Mouse (Mus musculus) CD4-positive helper T cell, adult 2 months (primary cell): ENCODE data around the gene Rbbp4.

Experiments used
- DNase-seq: peaks from one replicate; pipeline ENCODE4 v3.0.0-alpha.2; 2012; ENCODE audit warnings: low read depth, missing footprints, low spot score

The Rbbp4 gene

DNA sequence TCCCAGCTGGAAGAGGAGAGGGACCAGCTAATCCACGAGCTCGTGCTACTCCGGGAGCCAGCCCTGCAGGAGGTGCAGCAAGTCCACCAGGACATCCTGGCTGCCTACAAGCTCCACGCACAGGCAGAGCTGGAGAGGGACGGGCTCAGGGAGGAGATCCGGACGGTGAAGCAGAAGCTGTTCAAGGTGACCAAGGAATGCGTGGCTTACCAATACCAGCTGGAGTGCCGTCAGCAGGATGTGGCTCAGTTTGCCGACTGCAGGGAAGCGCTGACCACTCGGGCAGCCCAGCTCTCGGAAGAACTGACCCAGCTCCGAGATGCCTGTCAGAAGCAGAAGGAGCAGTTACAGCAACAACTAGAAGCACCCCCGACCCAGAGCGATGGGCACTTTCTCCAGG is 41.5 kb downstream of the Rbbp4 start:
- no peak for DNase-seq

DNA sequence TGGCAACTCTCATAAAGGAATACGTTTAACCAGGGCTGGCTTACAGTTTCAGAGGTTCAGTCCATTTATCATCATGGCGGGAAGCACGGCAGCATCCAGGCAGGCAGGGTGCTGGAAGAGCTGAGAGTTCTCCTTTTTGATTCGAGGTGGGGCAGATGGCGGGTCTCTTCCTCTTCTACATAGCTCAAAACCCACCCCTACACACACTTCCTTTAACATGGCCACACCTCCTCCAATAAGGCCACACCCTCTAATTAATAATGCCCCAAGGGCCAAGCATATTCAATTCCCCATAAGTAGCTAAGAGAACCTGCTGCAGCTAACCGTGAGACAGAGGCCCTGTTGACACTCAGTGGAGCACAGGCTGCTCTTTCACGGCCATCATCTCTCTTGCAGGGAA is 42.3 kb downstream of the Rbbp4 start:
- no peak for DNase-seq

DNA sequence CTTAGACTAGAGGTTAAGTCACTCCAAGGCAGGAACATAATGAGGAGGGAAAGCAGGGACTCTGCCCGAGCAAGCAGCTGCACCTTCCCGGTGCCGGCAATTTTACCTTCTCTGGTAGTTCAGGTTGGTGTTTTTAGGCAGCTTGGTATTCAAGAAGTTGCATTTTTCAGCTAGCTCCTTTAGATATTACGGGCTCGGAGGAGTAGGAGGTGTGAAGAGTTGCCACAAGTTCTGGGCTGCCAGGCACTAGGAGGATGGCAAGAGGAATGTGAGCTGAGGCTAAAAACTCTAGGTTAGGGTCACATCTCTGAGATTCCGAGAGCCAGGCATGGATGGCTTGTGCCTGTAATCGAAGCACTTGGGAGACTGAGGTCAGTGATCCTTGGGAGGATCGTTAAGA is 45.5 kb downstream of the Rbbp4 start:
- DNase-seq = no peak

DNA sequence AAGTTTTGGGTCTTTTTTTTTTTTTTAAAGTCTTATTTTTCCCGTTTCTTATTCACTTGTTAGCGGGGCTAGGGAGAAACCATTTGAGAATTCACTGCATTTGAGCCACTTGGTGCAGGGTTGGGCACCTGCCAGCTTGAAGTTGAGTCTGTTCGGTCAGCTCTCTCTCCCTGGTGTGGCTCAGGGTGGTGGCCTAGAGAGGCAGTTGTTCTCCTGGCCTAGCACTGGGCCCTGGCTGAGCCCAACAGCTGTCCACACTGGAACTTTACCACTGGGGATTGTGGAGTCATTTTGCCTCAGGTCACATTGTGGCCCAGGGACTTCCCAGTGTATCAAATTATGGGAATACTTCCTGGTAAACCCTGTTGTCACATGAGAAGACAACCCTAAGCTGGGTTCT is 47.1 kb downstream of the Rbbp4 start:
- DNase-seq = no peak

DNA sequence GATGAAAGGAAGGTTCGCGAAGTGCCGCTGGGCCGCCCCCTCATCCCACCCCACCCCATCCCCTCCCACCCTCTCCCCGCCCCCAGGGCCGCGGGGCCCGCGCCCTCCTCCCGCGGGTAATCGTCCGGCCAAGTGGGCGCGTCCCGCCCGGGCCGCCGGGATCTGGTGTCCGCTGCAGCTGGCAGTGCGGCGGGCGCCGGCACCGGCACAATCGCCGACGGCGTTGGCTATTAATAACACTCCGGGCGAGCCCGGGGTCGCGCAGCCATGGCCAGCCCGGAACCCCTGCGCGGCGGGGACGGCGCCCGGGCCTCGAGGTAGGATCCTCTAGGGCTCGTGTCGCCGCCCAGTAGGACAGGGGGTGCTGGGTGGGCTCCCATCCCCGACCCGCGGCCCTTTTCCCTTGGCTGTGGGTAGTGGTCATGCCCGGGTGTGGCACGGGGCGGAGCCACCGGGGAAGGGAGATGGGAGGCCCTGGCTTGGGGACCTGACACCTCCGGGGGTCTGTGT is 47.6 kb downstream of the Rbbp4 start, which contains the start of gene Sync:
TSS of gene Sync (plus strand) at position 146 of the 510 bp plus-strand sequence.
- no peak for DNase-seq

DNA sequence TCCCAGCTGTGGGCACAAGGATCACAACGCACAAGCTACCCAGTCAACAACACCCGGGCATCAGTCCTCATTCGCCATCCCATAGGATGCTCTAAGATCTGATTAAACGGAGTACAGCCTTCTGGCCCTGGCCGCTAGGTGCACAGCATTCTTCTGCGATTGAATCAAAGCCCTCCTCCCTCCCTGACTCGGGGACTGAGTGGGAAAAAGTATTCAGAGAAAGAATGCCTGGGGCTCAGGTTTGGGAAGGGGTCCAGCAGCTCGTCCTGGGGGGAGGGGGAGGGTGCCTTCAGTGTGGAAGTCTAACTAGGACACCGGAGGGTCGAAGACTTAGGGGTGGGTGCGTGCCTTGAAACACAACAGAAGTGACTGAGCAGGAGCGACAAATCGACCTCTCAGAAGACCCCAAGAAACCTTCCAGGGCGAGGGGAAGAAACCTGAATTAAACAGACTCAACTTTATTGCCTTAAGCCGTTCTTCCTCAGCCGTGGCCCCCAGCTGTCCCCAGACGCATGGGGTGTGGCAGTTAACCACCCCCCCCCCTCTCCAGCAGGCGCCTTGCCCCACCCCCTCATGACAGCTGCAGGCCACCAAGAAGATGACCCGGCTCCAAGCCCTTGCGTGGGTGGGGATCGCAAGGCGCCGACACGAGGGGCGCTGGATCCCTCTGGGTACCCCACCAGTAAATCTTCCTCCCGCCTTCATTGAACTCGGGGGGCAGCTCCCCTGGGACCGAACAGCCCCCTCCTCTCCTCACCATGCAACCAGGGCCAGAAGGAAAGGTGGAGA is 48.3 kb downstream of the Rbbp4 start:
- DNase-seq = no peak

DNA sequence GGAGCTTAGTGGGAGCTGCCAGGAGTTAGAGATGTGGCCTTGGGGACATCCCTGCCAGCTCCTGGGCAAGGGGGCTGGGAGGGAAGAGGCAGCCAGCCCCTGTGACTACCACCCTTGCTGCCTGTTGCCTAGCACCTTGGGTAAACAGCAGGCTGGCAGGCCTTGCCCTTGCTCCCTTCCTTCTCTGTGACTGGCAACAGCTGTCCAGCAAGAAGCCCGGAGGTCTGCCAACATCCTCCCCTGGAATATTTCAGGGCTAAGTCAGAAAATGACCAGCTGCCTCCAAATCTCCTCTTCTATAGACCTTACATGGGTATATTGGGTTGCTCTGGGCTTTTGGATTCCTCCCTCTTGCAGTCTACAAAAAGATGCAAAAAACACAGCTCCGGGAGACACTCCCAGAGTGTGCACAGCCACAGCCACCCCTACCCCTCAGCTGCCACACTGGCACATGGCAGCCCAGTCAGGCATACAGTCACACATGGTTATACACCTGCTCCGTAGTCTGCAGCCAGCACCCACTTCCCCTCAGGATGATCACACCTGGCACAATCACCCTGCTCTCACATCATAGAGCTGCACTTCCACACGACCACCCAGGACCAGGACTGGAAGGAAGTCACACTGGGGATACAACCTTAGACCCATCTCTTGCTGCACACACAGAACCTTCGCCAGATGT is 49.0 kb downstream of the Rbbp4 start:
- no peak for DNase-seq

DNA sequence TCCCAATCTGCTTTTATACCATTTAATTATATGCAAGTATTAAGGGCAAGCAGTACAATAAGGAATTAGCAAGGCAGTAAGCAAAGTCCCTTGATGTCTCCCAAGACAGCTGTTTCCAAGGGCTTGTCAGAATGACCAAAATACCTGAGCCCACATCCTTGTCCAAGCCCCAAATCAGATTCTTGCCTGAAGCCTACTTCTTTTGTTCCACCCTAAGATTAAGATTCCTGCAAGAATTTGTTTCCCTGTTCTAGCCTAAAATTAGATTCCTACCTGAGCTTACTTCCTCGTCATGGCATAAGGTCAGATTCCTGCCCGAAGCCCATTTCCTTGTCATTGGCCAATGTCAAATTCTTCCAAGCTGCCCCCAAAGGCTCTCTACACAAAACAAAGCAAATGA is 50.5 kb downstream of the Rbbp4 start:
- no peak for DNase-seq

DNA sequence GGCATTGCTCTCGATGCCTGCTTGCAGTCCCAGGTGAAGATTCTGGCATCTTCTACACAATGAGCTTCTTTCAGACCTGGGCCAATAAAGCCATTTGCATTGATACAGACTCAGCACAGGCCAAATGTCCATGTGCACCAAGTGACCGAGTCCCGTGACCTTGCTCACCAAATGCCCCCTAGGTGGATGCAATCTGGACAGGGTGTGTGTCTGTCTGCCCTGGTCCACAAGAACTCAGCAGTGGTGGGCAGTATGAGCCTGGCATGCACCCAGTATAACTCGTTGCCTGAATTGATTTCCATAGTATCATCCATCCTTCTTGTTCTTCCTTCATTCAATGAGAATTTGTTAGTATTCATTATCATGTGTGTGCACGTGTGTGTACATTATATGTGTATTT is 51.9 kb downstream of the Rbbp4 start:
- DNase-seq = no peak

DNA sequence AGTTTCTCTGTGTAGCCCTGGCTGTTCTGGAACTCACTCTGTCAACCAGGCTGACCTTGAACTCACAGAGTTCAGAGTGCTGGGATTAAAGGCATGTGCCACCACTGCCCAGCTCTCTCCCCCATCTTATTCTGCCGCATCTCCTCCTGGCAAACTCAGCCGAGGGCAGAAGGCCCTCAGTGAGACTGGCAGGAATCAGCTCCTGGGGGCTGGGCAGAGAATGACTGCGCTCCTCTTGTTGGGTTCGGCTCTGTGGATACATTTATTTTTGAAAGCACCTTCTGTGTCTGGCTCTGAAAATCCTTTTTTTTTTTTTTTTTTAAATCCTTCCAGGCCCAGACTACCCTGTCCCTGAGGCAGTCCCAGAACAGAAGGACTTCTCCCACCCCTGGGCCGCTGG is 52.4 kb downstream of the Rbbp4 start:
- no peak for DNase-seq

DNA sequence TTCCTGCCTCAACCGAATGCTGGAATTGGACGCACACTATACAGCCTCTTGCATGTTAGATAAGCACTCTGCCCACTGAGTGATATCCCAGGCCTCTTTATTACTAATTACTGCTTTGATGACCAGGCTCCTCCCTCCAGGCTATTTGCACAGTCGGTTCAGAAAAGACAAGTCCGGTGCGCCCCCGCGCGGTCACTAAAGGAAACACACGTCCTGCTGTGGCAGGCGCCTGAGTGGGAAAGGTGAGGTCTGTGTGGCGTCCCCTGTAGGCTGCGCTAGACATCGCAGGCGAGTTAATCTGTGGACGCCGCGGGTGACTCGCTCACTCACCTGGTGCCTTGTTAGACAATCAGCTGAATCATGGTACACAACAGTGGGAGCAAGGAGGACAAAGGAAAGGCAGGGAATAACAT is 58.7 kb downstream of the Rbbp4 start:
- peak; percentile 90 for DNase-seq

DNA sequence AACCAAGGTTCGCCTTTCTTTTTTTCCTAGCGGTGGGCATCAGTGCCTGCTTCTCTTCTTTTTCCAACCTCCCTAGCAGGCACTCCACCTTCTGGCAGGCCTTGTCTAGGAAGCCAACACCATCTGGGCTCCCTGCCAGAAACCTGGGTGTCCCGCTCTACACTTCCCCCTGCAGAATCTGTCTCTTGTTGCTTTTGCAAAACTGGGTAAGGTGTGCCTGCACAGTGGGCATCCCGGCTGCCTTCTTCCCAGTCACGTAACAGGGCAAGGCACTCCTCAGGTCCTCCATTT is 62.5 kb downstream of the Rbbp4 start:
- peak; percentile 34 for DNase-seq

DNA sequence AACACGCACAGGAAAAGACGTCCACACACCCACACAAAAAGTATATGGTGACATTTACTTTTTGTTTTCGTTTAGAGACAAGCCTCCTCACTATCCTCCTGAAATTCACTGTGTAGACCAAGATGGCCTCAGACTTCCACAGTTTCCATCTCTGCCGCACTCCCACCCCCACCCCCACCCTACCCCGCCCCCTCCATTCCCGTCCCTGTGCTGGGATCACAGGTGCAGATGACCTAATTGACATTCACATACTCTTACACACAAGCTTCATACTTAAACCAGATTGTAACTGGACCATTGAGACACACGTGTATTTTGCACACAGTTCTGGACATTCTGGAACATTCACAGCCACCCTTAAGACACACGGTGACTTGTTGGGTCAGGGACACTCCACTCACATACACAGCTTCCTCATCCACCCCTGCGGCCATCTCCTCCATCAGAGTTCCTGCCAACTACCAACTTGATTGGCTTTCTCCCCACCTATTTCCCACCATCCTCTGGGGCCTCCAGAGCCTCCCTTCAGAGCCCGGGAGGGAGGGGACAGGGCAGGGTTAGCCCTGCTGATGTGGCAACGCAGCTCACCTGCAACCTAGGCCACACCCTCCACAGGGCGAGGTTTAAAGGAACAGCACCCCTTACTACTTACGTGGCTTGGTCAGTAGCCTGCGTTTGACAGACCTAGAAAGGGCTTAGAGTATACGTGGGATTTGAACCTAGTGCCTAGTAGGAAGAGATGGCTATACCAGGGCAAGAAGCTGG is 63.0 kb downstream of the Rbbp4 start:
- peak; percentile 83 for DNase-seq

DNA sequence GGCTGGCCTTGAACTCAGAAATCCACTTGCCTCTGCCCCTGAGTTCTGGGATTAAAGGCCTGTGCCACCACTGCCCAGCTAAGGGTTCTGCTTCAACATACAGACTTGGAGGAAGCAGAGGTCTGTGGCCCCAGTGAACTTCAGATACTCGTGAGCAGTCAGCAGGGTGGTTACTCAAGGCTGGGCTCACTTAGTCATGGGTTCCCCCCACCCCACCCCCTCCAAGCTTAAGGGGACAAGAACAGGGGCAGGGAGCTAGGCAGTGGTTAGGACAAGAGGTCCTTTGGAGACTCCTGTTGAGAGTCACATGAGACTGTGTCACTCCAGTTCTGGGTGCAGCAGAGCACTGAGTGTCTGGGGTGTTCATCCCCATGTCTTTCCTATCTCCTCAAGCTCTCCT is 66.5 kb downstream of the Rbbp4 start:
- no peak for DNase-seq

DNA sequence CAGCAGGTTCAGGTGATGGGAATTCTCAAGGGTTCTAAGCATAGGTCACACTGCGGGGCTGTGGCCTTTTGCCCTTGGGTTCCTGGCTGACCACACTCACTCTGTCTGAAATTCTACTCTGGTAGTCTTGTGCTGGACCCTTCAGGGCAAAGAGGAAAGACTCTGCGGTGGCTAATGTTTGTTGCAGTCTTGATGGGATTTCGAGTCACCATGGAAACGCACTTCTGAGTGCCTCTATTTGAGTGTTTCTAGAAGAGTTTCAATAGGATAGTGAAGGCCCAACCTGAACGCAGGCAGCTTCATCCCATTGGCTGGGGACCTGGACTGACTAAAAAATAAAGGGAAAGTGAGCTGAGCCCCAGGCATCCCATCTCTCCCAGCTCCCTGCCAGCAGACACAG is 68.3 kb downstream of the Rbbp4 start:
- no peak for DNase-seq

DNA sequence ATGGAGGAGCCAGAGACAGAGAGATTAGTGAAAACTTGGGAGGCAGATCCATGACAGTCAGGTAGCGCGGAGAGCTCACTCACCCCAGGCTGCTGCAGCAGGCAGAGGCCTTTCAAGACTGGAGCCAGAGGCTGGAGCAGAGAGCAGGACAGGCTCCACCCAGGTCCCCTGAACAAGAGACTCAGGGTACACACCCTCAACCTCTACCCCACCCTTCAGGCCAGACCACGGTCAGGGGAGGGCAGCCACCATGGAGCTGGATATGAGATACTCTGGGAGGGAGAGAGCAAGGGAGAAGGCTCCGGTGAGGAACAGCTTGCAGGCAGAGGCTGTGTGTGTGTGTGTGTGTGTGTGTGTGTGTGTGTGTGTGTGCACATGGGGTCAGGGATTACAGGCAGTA is 69.0 kb downstream of the Rbbp4 start:
- DNase-seq = no peak

DNA sequence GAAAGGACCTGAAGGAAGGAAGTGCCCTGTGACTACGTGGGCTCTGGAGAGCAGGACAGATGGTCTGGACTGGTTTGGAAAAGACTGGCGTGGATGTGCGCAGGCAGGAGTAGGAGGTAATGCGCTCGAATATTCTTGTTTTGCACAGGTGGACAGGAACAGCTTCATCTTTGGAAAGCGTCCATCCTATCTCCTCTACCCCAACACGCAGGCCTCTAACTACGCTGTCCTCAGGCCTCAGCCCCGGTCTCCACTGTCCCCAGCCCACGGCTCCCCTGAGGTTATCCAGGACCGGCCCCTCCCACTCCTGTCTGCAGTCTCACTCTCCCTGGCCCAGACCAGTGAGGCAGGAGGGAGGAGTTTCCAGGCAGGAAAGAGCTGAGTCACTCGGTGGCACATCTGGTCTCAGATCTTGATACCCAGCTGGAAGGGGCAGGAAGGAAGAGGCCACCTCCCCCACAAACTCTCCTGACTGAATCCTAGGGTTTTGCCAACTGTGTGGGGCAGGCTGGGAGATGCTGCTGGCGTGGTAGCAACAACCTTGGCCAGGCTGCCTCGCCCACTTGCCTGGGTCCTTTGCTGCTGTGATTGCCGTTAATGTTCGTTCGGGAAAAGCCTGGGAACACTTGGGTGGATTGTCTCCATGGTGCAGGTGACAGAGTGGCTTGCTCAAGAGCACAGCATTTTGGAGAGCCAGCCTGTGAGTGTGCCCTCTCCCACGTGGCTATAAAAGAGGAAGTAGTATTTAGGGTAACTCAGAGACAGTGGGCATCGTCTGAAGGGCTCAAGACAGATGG is 71.7 kb downstream of the Rbbp4 start:
- DNase-seq = peak; percentile 64

DNA sequence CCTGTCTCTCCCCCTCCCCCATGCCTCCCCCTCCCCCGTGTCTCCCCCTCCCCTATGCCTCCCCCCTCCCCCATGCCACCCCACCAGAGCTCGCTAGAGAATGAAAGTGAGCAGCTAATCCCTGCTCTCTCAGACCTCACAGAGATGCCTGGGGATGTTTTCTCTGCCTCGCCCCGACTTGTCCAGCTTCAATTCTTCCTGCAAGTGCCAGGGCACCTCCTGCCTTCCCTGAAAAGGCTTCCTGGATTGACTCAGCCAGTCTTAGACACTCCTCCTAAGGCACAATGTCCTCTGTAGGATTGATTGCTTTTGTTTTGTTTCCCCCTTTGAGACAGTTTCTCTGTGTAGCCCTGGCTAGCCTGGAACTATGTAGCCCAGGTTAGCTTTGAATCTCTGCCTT is 74.0 kb downstream of the Rbbp4 start, which contains the start of gene C77080:
TSS of gene C77080 (minus strand) at position 209 of the 400 bp plus-strand sequence.
- DNase-seq = no peak

DNA sequence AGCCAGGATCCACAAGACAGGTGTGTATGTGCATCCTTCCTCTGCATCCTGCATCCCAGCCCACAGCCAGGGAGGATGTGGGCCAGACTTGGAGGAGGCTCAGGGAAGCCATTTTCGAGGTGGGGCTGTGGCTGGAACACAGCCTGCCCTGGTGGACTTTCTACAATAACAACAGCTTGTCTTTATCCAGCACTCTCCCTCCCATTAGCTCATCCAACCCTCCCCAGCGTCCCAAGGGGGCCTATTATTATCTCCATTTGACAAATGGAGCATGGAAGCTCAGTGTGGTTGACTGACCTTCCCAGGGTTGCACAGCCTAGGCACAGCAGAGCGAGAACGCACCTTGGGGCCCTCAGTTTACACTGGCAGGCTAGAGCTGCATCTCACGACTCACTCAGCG is 74.5 kb downstream of the Rbbp4 start:
- DNase-seq = no peak

DNA sequence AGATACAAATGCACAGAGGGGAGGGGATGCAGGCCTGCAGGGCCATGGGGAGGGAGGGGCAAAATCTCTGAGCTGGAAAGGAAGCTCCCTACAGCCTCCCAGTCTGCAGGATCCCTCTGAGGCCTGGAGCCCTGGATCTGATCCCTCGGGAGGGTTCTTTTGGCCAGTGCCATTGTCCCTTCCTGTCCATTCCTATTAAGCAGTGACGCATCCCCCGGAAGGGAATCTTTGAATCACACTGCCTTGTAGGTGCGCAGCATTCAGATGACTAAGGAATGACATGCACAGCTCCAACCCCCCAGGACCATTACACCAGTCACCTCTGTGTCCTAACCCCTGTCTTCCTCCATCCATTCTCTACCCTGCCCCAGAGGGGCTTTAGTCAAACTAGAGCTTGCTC is 76.1 kb downstream of the Rbbp4 start:
- no peak for DNase-seq
